Mouse (Mus musculus) limb, embryonic 13.5 days (tissue): ENCODE results near the gene Mybpc1. TPM values are rescaled to one million over a fixed set of nuclear protein-coding genes. Genes with fewer than 3 reads are reported as not detected.
"Not testable (repeated sequence)": the region's sequence is repeated elsewhere in the genome, so short reads cannot be mapped to it uniquely, and the experiment has no call there.

Source experiments
- ATAC-seq: fragments of 200-750 bp; cut with Nextera tagmentation; 2 replicates; pipeline ENCODE4 v1.8.0; 2017; ENCODE audit warnings: low read depth, moderate number of reproducible peaks, moderate TSS enrichment; ENCODE audit not compliant: low FRiP score
- H3K27ac ChIP-seq: fragments of 300-500 bp; sonication (generic); 2 replicates; pipeline ENCODE4 v1.5.1; 2015; ENCODE audit warnings: inconsistent platforms, mild to moderate bottlenecking, moderate library complexity
- H3K27me3 ChIP-seq: fragments of 300-500 bp; sonication (generic); 2 replicates; pipeline ENCODE4 v1.6.1; 2015; ENCODE audit warnings: mild to moderate bottlenecking, inconsistent platforms
- H3K36me3 ChIP-seq: fragments of 300-500 bp; sonication (generic); 2 replicates; pipeline ENCODE4 v1.6.1; 2015; ENCODE audit warnings: inconsistent platforms, mild to moderate bottlenecking, moderate library complexity
- H3K4me1 ChIP-seq: fragments of 300-500 bp; sonication (generic); 2 replicates; pipeline ENCODE4 v1.6.1; 2015; ENCODE audit warnings: inconsistent platforms
- H3K4me2 ChIP-seq: fragments of 300-500 bp; sonication (generic); replicated peaks from 2 replicates; pipeline ENCODE4 v1.6.1; 2015; ENCODE audit warnings: inconsistent platforms, mild to moderate bottlenecking, moderate library complexity
- H3K4me3 ChIP-seq: fragments of 300-500 bp; sonication (generic); 2 replicates; pipeline ENCODE4 v1.5.1; 2015; ENCODE audit warnings: moderate library complexity, mild to moderate bottlenecking, inconsistent platforms
- H3K9ac ChIP-seq: fragments of 300-500 bp; sonication (generic); 2 replicates; pipeline ENCODE4 v1.6.1; 2015; ENCODE audit warnings: mild to moderate bottlenecking, inconsistent platforms
- H3K9me3 ChIP-seq: fragments of 300-500 bp; sonication (generic); 2 replicates; pipeline ENCODE4 v1.6.1; 2016; ENCODE audit warnings: inconsistent platforms
- WGBS: fragments of 180-500 bp; shearing (Covaris S2); methylation state at CpG from one replicate; pipeline ENCODE4 v1.1.7; 2015; 5-methylcytosine and 5-hydroxymethylcytosine counted together
- polyA plus RNA-seq: library from polyadenylated mRNA; unstranded; fragments of >200 nt; fragmentation: Nextera tagmentation; extraction: Ambion mirVana; gene quantifications from 2 replicates; pipeline ENCODE4 v1.2.1, GENCODE M21; 2015

Gene Mybpc1
- polyA plus RNA-seq, 1 experiment from 2014 or later = 42.1 TPM

DNA sequence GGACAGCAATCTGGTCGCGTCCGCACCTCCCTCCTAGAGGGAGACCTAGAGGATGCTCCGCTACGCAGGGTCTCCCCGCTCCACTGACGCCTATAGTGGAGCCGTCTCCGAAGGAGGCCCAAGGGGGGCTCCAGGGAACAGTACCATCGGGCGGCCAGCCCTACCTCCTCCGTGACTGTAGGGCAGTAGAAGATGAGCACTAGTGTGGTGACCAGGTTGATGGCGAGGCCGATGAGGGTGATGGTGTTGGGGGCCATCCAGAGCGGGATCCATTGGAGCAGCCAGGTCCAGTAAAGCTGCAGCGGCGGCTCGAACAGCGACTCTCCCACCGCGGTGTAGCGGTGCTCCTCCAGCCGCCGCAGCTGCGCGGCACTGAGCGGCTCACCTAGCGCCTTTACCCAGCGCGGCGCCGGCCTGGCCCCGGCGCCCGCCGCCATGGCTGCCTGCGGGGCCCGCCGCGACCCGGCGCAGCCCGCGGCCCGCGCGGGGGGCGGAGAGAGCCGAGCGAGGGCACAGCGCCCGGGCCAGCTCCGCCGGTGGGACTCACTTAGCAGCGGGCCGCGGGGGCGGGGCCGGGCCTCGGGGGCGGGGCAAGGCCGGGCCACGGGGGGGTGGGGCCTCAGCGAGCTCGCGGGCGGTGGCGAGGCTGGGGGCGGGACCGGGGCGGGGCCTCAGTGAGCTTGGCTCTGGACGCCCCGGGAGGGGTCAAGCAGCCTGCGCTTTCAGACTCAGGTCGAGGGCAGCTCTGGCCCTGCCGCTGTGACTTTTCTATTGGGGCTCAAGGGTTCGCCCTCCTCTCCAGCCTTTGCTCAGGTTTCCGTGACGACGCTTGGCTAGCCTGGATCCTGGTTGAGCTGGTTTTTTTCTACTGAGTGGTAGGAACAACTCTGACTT is 101.3 kb downstream of the Mybpc1 start, which contains the start of gene Chpt1:
TSS of gene Chpt1 (minus strand) at position 653 of the 894 bp plus-strand sequence.
- Histone ChIP-seq H3K36me3 (no peaks in the 10 kb centered on the region), H3K4me3 (peak within 1 kb of the TSS; percentile 76), H3K27ac (peak within 1 kb of the TSS; percentile 78), H3K4me1 (peaks cover 26% of the 10 kb centered on the region), H3K27me3 (no peaks in the 10 kb centered on the region), H3K4me2 (peak within 1 kb of the TSS; percentile 86), H3K9me3 (no peaks in the 10 kb centered on the region), H3K9ac (peak within 1 kb of the TSS; percentile 89)
- under 1% methylated on average over 48 of the region's 80 CpGs for WGBS
- peak; percentile 95 for ATAC-seq

DNA sequence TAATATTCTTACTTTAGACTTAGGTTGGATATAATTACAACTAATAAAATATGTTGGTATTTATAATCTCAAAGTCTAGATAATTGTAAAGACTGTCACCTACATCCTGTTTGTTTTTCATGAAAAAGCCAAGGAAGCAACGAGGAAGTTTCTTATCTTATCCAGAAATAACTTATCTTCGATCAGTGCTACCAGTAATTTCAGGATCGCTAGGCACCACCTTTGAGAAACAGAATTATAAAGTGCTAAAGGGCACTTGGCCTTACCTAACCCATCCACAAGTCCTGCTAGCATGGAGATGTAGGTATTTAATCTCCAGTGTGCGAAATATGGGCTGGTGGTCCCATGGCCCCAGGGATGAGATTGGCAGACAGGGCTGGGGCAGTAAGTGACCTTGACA is 102.0 kb downstream of the Mybpc1 start:
- peak; percentile 5; the same call in 1 of the 2 replicates for ATAC-seq
- H3K36me3 ChIP-seq = no peaks in the 10 kb centered on the region
- H3K27me3 ChIP-seq = no peaks in the 10 kb centered on the region
- 52% methylated on average over 4 of the region's 4 CpGs for WGBS
- H3K9me3 ChIP-seq = no peaks in the 10 kb centered on the region
- H3K4me3 ChIP-seq = peak overlapping the region; percentile 76
- peak overlapping the region; percentile 89 for H3K9ac ChIP-seq
- H3K4me1 ChIP-seq = peaks cover 26% of the 10 kb centered on the region
- no peak overlapping the region for H3K27ac ChIP-seq
- peak overlapping the region; percentile 86 for H3K4me2 ChIP-seq

DNA sequence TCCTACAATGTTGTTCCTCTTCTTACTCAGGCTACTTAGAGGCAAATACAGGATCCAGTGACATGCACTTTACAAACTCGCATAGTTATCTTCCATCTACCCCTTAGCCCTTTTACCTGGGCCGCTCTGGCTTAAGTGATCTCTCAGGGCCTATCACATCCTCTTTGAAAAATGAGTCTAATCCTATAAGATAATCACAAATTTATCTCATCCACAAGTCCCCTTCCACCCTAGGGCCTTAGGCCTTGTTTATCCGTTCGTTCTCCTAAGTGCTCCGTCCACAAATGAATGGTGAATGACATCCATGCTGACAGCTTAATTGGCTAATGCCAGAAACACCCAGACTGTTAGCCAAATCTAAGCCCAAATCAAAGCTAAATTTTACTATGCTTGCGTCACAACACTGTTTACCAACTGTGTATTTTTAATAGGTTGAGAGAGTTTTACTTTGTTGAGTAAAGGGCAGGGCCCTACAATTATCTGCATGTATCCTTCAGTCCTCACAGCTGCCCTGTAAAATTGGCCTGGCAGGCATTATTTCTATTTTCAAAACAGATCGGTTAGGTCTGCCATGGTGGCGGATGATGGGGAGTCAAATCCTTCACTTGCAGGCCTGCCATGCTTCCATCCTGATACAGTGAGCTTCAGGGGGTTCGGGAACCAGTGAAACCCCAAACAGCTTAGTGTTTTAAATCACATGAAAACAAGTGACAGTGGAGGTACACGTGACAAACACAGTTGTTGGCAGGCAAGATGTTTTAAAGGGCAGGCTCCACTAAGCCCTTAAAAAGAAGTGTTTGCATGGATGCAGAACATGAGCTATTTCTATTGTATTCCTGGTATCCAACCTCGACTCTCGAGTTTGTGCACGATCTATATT is 102.8 kb downstream of the Mybpc1 start:
- no peaks in the 10 kb centered on the region for H3K27me3 ChIP-seq
- no peak overlapping the region for H3K9ac ChIP-seq
- H3K27ac ChIP-seq = no peak overlapping the region
- peak overlapping the region; percentile 86 for H3K4me2 ChIP-seq
- no peak overlapping the region for H3K4me3 ChIP-seq
- H3K9me3 ChIP-seq = no peaks in the 10 kb centered on the region
- WGBS = 58% methylated on average over 13 of the region's 13 CpGs
- no peaks in the 10 kb centered on the region for H3K36me3 ChIP-seq
- peaks cover 28% of the 10 kb centered on the region for H3K4me1 ChIP-seq
- ATAC-seq = no peak

DNA sequence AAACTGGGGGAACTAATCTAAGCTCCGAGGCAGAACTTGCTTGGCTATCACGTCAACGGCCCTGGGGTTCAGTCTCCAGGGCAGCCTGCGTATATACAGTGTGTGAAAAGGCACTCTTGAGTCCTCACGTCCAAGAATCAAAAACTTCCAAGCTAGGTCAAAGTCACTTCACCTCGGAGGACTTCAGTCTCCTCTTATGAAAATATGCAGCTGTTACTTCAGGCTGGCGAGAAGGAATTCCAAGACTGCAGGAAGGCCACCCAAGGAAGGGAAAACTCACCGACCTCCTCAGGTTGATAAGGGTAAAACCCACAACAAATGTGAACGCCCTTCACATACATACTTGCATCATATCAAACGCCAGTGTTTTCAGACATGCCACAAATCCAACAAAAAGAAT is 103.6 kb downstream of the Mybpc1 start:
- H3K9ac ChIP-seq = no peak overlapping the region
- ATAC-seq = no peak
- H3K36me3 ChIP-seq = no peaks in the 10 kb centered on the region
- H3K27me3 ChIP-seq = no peaks in the 10 kb centered on the region
- no peak overlapping the region for H3K27ac ChIP-seq
- 0 out of 2 replicates have a peak overlapping the region, but pooled peaks have one; percentile 7 for H3K4me2 ChIP-seq
- no peaks in the 10 kb centered on the region for H3K9me3 ChIP-seq
- 63% methylated on average over 10 of the region's 10 CpGs for WGBS
- H3K4me1 ChIP-seq = peaks cover 36% of the 10 kb centered on the region
- H3K4me3 ChIP-seq = no peak overlapping the region

GRCm38 (mm10) chr10:88499993-88500392 is 105.0 kb downstream of the Mybpc1 start:
- H3K27ac ChIP-seq = no peak overlapping the region

DNA sequence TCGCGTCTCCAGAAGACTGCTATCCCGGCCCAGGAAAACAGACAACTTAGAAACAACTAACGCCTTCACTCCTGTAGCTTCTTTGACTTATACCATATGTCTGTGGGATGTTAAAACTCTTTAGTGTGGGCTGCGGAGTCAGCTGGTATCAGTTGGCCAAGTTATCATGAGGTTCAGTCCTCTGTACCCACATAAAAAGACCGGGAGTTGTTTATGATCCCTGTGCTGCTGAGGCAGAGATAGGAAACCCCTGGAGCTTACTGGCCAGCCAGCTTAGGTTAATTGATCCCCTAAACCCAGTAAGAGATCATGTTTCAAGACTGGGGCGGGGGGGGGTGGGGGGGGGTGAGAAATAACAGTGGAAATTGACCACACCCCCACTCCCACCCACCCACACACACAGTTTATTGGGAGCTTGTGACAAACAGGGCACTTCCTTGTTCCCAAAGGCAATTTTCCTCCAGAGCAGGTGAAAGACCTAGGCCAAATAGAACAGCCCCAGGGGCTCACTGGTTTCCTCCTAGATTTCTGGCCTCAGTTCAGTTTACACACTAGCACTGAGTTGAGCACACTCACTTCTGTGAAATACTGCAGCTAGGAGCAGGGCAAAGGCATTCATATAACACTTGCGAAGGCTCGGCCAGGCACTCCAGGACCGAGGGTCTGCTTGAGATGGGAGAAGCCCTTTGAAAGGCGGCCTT is 107.9 kb downstream of the Mybpc1 start:
- ATAC-seq = peak; percentile 79

More at GRCm38 (mm10) chr10:88499993-88500392, 105.0 kb downstream of the Mybpc1 start:
- no peak overlapping the region for H3K4me3 ChIP-seq
- no peak overlapping the region for H3K4me2 ChIP-seq
- no peaks in the 10 kb centered on the region for H3K9me3 ChIP-seq
- H3K36me3 ChIP-seq = no peaks in the 10 kb centered on the region
- H3K4me1 ChIP-seq = peaks cover 40% of the 10 kb centered on the region
- 74% methylated on average over 5 of the region's 5 CpGs for WGBS
- H3K9ac ChIP-seq = no peak overlapping the region
- no peaks in the 10 kb centered on the region for H3K27me3 ChIP-seq
- no peak for ATAC-seq

GRCm38 (mm10) chr10:88494959-88495587 is 109.9 kb downstream of the Mybpc1 start:
- 82% methylated on average over 4 of the region's 4 CpGs for WGBS

More for the DNA sequence above, 107.9 kb downstream of the Mybpc1 start:
- H3K4me3 ChIP-seq = no peak overlapping the region
- H3K36me3 ChIP-seq = no peaks in the 10 kb centered on the region
- H3K4me1 ChIP-seq = peaks cover 22% of the 10 kb centered on the region
- H3K27ac ChIP-seq = no peak overlapping the region
- H3K27me3 ChIP-seq = no peaks in the 10 kb centered on the region
- 0 out of 2 replicates have a peak overlapping the region, but pooled peaks have one; percentile 17 for H3K4me2 ChIP-seq
- H3K9ac ChIP-seq = no peak overlapping the region
- no peaks in the 10 kb centered on the region for H3K9me3 ChIP-seq
- 19% methylated on average over 11 of the region's 11 CpGs for WGBS

DNA sequence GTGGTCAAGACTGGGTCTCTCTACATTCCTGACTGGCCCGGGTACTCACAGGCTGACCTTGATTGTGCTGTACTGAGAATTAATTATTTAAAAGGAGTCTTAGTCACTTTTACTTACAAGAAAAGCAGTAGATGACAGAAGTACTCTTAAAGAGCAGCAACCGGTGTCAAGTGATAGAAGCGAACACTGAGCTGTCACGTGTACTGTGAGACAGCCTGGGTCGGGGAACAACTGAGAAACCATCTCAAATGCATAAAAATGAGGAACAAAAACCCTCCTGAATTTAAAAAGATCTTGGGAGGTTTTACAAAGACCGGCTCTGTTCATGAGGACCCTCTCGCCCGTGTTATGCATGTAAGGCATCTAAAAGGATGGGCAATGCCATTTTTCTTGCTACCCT is 112.3 kb downstream of the Mybpc1 start:
- ATAC-seq = no peak
- Histone ChIP-seq H3K4me2 (no peak overlapping the region), H3K4me1 (peaks cover 14% of the 10 kb centered on the region), H3K9me3 (no peaks in the 10 kb centered on the region), H3K9ac (no peak overlapping the region), H3K36me3 (no peaks in the 10 kb centered on the region; the same call in 1 of the 2 replicates), H3K27ac (no peak overlapping the region), H3K27me3 (no peaks in the 10 kb centered on the region), H3K4me3 (no peak overlapping the region)
- 85% methylated on average over 8 of the region's 8 CpGs for WGBS

More at GRCm38 (mm10) chr10:88494959-88495587, 109.9 kb downstream of the Mybpc1 start:
- no peaks in the 10 kb centered on the region for H3K27me3 ChIP-seq
- H3K27ac ChIP-seq = no peak overlapping the region
- ATAC-seq = no peak
- peaks cover 14% of the 10 kb centered on the region for H3K4me1 ChIP-seq
- no peaks in the 10 kb centered on the region for H3K36me3 ChIP-seq
- H3K4me3 ChIP-seq = no peak overlapping the region
- no peak overlapping the region for H3K4me2 ChIP-seq
- H3K9me3 ChIP-seq = no peaks in the 10 kb centered on the region
- no peak overlapping the region for H3K9ac ChIP-seq

DNA sequence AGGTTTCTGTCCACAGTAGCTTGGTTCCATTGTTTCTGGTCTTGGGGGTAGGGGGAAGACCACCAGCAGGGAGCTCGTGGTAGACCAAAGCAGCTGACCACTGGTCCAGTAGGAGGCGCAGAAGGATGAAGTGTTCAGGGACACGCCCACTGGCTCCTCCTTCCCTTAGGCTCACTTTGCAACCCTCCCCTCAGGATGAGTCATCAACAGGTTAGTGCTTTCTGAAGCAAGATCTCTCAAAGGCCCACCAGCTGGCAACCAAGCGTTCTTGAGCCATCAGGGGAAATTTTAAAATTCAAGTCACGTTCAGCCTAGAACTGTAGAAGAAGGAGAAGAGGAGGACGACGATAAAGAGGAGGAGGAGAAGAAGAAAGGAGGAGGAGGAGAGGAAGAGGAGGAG is 113.3 kb downstream of the Mybpc1 start:
- no peak overlapping the region for H3K4me3 ChIP-seq
- H3K27ac ChIP-seq = no peak overlapping the region
- 65% methylated on average over 7 of the region's 7 CpGs for WGBS
- peaks cover 7% of the 10 kb centered on the region for H3K4me1 ChIP-seq
- no peaks in the 10 kb centered on the region for H3K27me3 ChIP-seq
- no peak overlapping the region for H3K9ac ChIP-seq
- no peaks in the 10 kb centered on the region; the same call in 1 of the 2 replicates for H3K36me3 ChIP-seq
- no peak overlapping the region for H3K4me2 ChIP-seq
- ATAC-seq = no peak
- no peaks in the 10 kb centered on the region for H3K9me3 ChIP-seq

DNA sequence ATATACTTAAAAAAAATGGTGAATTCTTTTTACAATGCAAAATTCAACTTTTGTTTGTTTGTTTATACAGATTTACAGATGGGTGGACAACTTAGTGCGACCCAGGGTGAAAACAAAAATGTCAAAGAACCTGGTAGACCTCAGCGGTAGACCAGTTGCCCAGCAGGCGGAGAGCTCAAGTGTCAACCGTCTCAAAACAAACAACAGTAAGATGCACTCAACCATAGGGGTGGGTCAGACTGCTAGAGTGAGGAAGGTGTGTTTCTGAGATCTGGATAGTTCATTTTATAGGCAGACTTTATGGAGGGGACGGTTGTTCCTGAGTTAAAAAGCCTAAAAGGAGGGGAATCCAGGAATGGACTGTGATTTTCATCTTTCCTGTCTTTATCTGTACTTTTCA is 116.3 kb downstream of the Mybpc1 start:
- no peaks in the 10 kb centered on the region for H3K9me3 ChIP-seq
- no peak for ATAC-seq
- H3K4me3 ChIP-seq = no peak overlapping the region
- no peaks in the 10 kb centered on the region for H3K27me3 ChIP-seq
- no peak overlapping the region for H3K27ac ChIP-seq
- no peaks in the 10 kb centered on the region for H3K4me1 ChIP-seq
- H3K36me3 ChIP-seq = peaks cover 6% of the 10 kb centered on the region; the same call in 1 of the 2 replicates
- H3K9ac ChIP-seq = no peak overlapping the region
- WGBS = 87% methylated on average over 5 of the region's 5 CpGs
- no peak overlapping the region for H3K4me2 ChIP-seq

DNA sequence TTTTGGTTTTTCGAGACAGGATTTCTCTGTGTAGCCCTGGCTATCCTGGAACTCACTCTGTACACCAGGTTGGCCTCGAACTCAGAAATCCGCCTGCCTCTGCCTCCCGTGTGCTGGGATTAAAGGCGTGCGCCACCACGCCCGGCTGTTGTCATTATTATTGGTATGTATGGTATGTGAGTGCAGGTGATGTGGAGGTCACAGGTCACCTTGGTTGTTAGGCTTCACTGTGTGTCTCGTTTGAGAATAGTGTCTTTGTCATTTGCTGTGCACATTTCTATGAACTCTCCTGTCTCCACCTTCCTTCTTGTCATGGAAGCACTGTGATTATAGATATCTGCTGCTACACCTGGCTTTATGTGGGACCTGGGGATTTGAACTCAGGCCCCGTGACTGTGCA is 122.1 kb downstream of the Mybpc1 start:
- not testable (repeated sequence) for H3K9me3 ChIP-seq

More for the DNA sequence above, 122.1 kb downstream of the Mybpc1 start:
- not testable (repeated sequence) for ATAC-seq, H3K36me3 ChIP-seq, H3K9ac ChIP-seq, H3K4me1 ChIP-seq, H3K27me3 ChIP-seq, H3K4me3 ChIP-seq, H3K27ac ChIP-seq, H3K4me2 ChIP-seq
- WGBS = 88% methylated on average over 10 of the region's 10 CpGs
